Mouse (Mus musculus) heart, postnatal 0 days (tissue): Measurements from ENCODE around the gene Epha4. TPM values are rescaled to one million over a fixed set of nuclear protein-coding genes. Genes with fewer than 3 reads are reported as not detected.

ENCODE experiments used
- ATAC-seq: fragments of 200-750 bp; cut with Nextera tagmentation; 2 replicates; pipeline ENCODE4 v1.8.0; 2017; ENCODE audit warnings: low read depth, moderate number of reproducible peaks, moderate library complexity; ENCODE audit not compliant: insufficient read depth
- DNase-seq: peaks from one replicate; pipeline ENCODE4 v3.0.0-alpha.2; 2016; ENCODE audit warnings: low spot score
- H3K27ac ChIP-seq: fragments of 300-500 bp; sonication (generic); 2 replicates; pipeline ENCODE4 v1.5.1; 2014; ENCODE audit warnings: low read depth, mild to moderate bottlenecking
- H3K27me3 ChIP-seq: fragments of 300-500 bp; sonication (generic); 2 replicates; pipeline ENCODE4 v1.6.1; 2014; ENCODE audit warnings: low read length, mixed read lengths; ENCODE audit not compliant: control insufficient read depth, insufficient read depth
- H3K36me3 ChIP-seq: fragments of 300-500 bp; sonication (generic); replicated peaks from 2 replicates; pipeline ENCODE4 v1.6.1; 2014; ENCODE audit warnings: low read length, mixed read lengths; ENCODE audit not compliant: control insufficient read depth, insufficient read depth
- H3K4me1 ChIP-seq: fragments of 300-500 bp; sonication (generic); 2 replicates; pipeline ENCODE4 v1.6.1; 2014; ENCODE audit warnings: antibody characterized with exemption; ENCODE audit not compliant: control insufficient read depth, insufficient read depth
- H3K4me2 ChIP-seq: fragments of 300-500 bp; sonication (generic); 2 replicates; pipeline ENCODE4 v1.6.1; 2014; ENCODE audit warnings: low read depth, mild to moderate bottlenecking, low read length, moderate library complexity
- H3K4me3 ChIP-seq: fragments of 300-500 bp; sonication (generic); 2 replicates; pipeline ENCODE4 v1.5.1; 2014; ENCODE audit warnings: low read depth, low read length
- H3K9ac ChIP-seq: fragments of 300-500 bp; sonication (generic); replicated peaks from 2 replicates; pipeline ENCODE4 v1.6.1; 2014; ENCODE audit warnings: low read depth, low read length, mixed read lengths
- H3K9me3 ChIP-seq: fragments of 300-500 bp; sonication (generic); replicated peaks from 2 replicates; pipeline ENCODE4 v1.6.1; 2016; ENCODE audit warnings: low read length; ENCODE audit not compliant: control insufficient read depth
- CTCF ChIP-seq: IDR thresholded peaks from 2 replicates; pipeline ENCODE4 v1.5.1; 2016; ENCODE audit warnings: antibody characterized with exemption, control low read depth, low read depth
- EP300 ChIP-seq: IDR thresholded peaks from 2 replicates; pipeline ENCODE4 v1.6.1; 2016; ENCODE audit warnings: antibody characterized with exemption, low read depth
- WGBS: fragments of 180-500 bp; shearing (Covaris S2); extraction: QIAGEN DNeasy Blood & Tissue Kit; methylation state at CpG from one replicate; pipeline ENCODE4 v1.1.7; 2014; 5-methylcytosine and 5-hydroxymethylcytosine counted together
- polyA plus RNA-seq: library from polyadenylated mRNA; unstranded; fragments of >200 nt; fragmentation: Nextera tagmentation; extraction: Ambion mirVana; gene quantifications from 2 replicates; pipeline ENCODE4 v1.2.1, GENCODE M21; 2015
- total RNA-seq: library from RNA; depleted of rRNA; stranded (reverse); fragments of >200 nt; gene quantifications from 2 replicates; pipeline ENCODE4 v1.2.3, GENCODE M21; 2014; ENCODE audit warnings: low replicate concordance

Epha4 gene
- total and polyA plus RNA-seq, 2 experiments from 2014 or later = 8.5 to 20.3 TPM

- TF ChIP-seq EP300 = no peak
- H3K27ac ChIP-seq = no peak overlapping the region
- no peak overlapping the region for H3K4me2 ChIP-seq
- no peaks in the 10 kb centered on the region for H3K36me3 ChIP-seq
- no peak overlapping the region for H3K4me3 ChIP-seq
- DNase-seq (no peak), ATAC-seq (no peak)
- no peaks in the 10 kb centered on the region for H3K9me3 ChIP-seq
- H3K4me1 ChIP-seq = no peaks in the 10 kb centered on the region
- H3K9ac ChIP-seq = no peak overlapping the region
- 78% methylated on average over 7 of the region's 7 CpGs for WGBS
- no peaks in the 10 kb centered on the region for H3K27me3 ChIP-seq
These were observed 25.5 kb downstream of the Epha4 start for GRCm38 (mm10) chr1:77489387-77489786.

- TF ChIP-seq CTCF = no peak
- no peak for TF ChIP-seq EP300
- DNase-seq (no peak), ATAC-seq (no peak)
- WGBS = 74% methylated on average over 13 of the region's 13 CpGs
- Histone ChIP-seq H3K27ac (no peak overlapping the region), H3K9me3 (no peaks in the 10 kb centered on the region), H3K9ac (no peak overlapping the region), H3K4me3 (no peak overlapping the region), H3K36me3 (no peaks in the 10 kb centered on the region), H3K4me1 (no peaks in the 10 kb centered on the region), H3K4me2 (no peak overlapping the region), H3K27me3 (no peaks in the 10 kb centered on the region)
These were observed 26.9 kb downstream of the Epha4 start for GRCm38 (mm10) chr1:77487856-77488462.

DNA sequence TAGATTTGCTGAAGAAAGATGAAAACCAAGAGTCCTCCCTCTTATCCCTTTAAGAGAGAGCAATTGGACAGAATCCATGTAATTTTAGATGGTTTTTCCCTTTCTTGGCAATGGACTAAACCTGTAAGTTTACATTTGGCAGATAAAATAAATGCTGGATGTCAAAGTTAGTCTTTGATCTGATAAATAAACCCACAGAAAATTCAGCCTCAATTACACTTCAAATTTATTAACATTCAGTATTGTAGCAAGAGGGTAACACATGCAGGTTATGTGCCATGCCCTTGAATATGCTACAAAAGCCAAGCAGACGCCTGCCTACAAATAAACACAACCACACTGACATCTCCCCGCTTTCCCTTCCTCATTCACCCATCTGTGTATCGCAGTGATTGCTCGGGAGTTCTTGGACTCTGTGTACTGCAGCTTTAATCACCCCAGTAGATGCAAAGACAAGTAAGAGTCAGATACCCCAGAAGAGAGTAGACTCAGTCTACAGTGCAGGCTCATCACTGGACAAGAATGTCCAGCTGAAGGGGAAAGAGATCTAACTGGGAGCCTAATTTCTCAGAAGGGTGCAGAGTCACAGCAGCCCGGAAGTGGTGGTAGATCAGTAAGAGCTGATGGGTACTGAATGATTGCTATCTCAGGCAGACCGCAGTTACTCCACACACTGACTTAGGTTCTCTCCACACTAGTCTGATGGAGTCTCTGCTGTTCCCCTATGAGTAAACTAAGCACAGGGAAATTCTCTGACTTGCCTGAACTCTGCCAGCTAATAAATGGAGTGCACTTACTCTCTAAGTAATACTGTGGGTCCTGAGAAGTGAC, 29.9 kb downstream of the Epha4 start:
- H3K27ac ChIP-seq = no peak overlapping the region
- no peaks in the 10 kb centered on the region for H3K9me3 ChIP-seq
- no peak overlapping the region for H3K4me3 ChIP-seq
- no peaks in the 10 kb centered on the region for H3K27me3 ChIP-seq
- TF ChIP-seq CTCF = no peak
- TF ChIP-seq EP300 = no peak
- WGBS = 86% methylated on average over 6 of the region's 6 CpGs
- H3K36me3 ChIP-seq = no peaks in the 10 kb centered on the region
- no peaks in the 10 kb centered on the region for H3K4me1 ChIP-seq
- no peak overlapping the region for H3K9ac ChIP-seq
- ATAC-seq (no peak), DNase-seq (no peak)
- no peak overlapping the region for H3K4me2 ChIP-seq

- Histone ChIP-seq H3K9me3 (no peaks in the 10 kb centered on the region), H3K27ac (no peak overlapping the region), H3K36me3 (no peaks in the 10 kb centered on the region), H3K27me3 (no peaks in the 10 kb centered on the region), H3K4me2 (no peak overlapping the region), H3K4me3 (no peak overlapping the region), H3K4me1 (no peaks in the 10 kb centered on the region), H3K9ac (no peak overlapping the region)
- ATAC-seq (no peak), DNase-seq (no peak)
- TF ChIP-seq EP300 (no peak), CTCF (no peak)
- WGBS = 72% methylated on average over 3 of the region's 3 CpGs
These were observed 39.0 kb downstream of the Epha4 start for GRCm38 (mm10) chr1:77475808-77476413.

- Histone ChIP-seq H3K9me3 (no peaks in the 10 kb centered on the region), H3K27ac (no peak overlapping the region), H3K4me2 (no peak overlapping the region), H3K4me3 (no peak overlapping the region), H3K9ac (no peak overlapping the region), H3K4me1 (no peaks in the 10 kb centered on the region), H3K36me3 (no peaks in the 10 kb centered on the region), H3K27me3 (no peaks in the 10 kb centered on the region)
- TF ChIP-seq CTCF (no peak), EP300 (no peak)
- ATAC-seq = no peak
- DNase-seq = no peak
- WGBS = 70% methylated on average over 12 of the region's 12 CpGs
These were observed 41.2 kb downstream of the Epha4 start for GRCm38 (mm10) chr1:77473446-77474376.
